Mouse (Mus musculus) ES-Bruce4 (cell line): ENCODE data around the gene Plcg2. TPM values are rescaled to one million over a fixed set of nuclear protein-coding genes. Genes with fewer than 3 reads are reported as not detected.

Experiments
- H3K27ac ChIP-seq: 2 replicates; pipeline ENCODE4 v1.5.1; 2012; ENCODE audit warnings: low read length, inconsistent platforms; ENCODE audit not compliant: insufficient read depth
- H3K27me3 ChIP-seq: 2 replicates; pipeline ENCODE4 v1.6.1; 2012; ENCODE audit warnings: mild to moderate bottlenecking, low read length, inconsistent platforms; ENCODE audit not compliant: control insufficient read depth, poor library complexity, insufficient read depth, severe bottlenecking
- H3K36me3 ChIP-seq: 2 replicates; pipeline ENCODE4 v1.6.1; 2012; ENCODE audit warnings: inconsistent platforms, mild to moderate bottlenecking, low read length, moderate library complexity; ENCODE audit not compliant: control insufficient read depth, poor library complexity, insufficient read depth, severe bottlenecking
- H3K4me1 ChIP-seq: one replicate; pipeline ENCODE4 v1.8.1; 2011; ENCODE audit warnings: low read length; ENCODE audit not compliant: control insufficient read depth, insufficient read depth
- H3K4me3 ChIP-seq: 2 replicates; pipeline ENCODE4 v1.5.1; 2011; ENCODE audit warnings: low read depth, mild to moderate bottlenecking, low read length
- H3K9ac ChIP-seq: 2 replicates; pipeline ENCODE4 v1.6.1; 2012; ENCODE audit warnings: low read depth, mild to moderate bottlenecking, inconsistent platforms; ENCODE audit not compliant: poor library complexity, severe bottlenecking
- H3K9me3 ChIP-seq: replicated peaks from 2 replicates; pipeline ENCODE4 v1.6.1; 2012; ENCODE audit warnings: mild to moderate bottlenecking, low read length, inconsistent platforms; ENCODE audit not compliant: control insufficient read depth, poor library complexity, insufficient read depth, severe bottlenecking
- CTCF ChIP-seq: IDR thresholded peaks from one replicate; pipeline ENCODE4 v1.8.1; 2011; ENCODE audit warnings: low read depth, low read length
- EP300 ChIP-seq: IDR thresholded peaks from 2 replicates; pipeline ENCODE4 v1.6.1; 2011; ENCODE audit warnings: low read depth, low read length; ENCODE audit not compliant: insufficient read depth
- POLR2A ChIP-seq: IDR thresholded peaks from one replicate; pipeline ENCODE4 v1.8.1; 2011; ENCODE audit warnings: low read length; ENCODE audit not compliant: insufficient read depth
- polyA plus RNA-seq: library from polyadenylated mRNA; stranded (reverse); fragments of >200 nt; gene quantifications from 2 replicates; pipeline ENCODE4 v1.2.4, GENCODE M21; 2011; ENCODE audit warnings: low read depth; ENCODE audit not compliant: missing spikeins, insufficient read depth, insufficient read length

Plcg2 gene
- polyA plus RNA-seq, 1 experiment = 32.4 TPM

GRCm38 (mm10) chr8:117545043-117545442 lies 47.0 kb downstream of the Plcg2 start:
- Histone ChIP-seq H3K9me3 (no peaks in the 10 kb centered on the region), H3K4me1 (no peaks in the 10 kb centered on the region), H3K27ac (no peak overlapping the region), H3K9ac (no peak overlapping the region), H3K27me3 (no peaks in the 10 kb centered on the region), H3K36me3 (no peaks in the 10 kb centered on the region), H3K4me3 (no peak overlapping the region)
- no peak for TF ChIP-seq CTCF
- no peak for TF ChIP-seq POLR2A
- no peak for TF ChIP-seq EP300

- H3K27me3 ChIP-seq = no peaks in the 10 kb centered on the region
- no peaks in the 10 kb centered on the region for H3K36me3 ChIP-seq
- no peak overlapping the region for H3K4me3 ChIP-seq
- H3K27ac ChIP-seq = no peak overlapping the region
- no peaks in the 10 kb centered on the region for H3K4me1 ChIP-seq
- H3K9ac ChIP-seq = no peak overlapping the region
- TF ChIP-seq CTCF (no peak), POLR2A (no peak), EP300 (no peak)
- no peaks in the 10 kb centered on the region for H3K9me3 ChIP-seq
Measured at GRCm38 (mm10) chr8:117546386-117546785, 48.3 kb downstream of the Plcg2 start.

- Histone ChIP-seq H3K4me3 (no peak overlapping the region), H3K36me3 (no peaks in the 10 kb centered on the region), H3K27ac (no peak overlapping the region), H3K27me3 (no peaks in the 10 kb centered on the region), H3K4me1 (no peaks in the 10 kb centered on the region), H3K9ac (no peak overlapping the region), H3K9me3 (no peaks in the 10 kb centered on the region)
- peak; percentile 14 for TF ChIP-seq CTCF
- no peak for TF ChIP-seq EP300
- TF ChIP-seq POLR2A = no peak
Measured at GRCm38 (mm10) chr8:117547945-117548344, 49.9 kb downstream of the Plcg2 start.

- no peaks in the 10 kb centered on the region for H3K36me3 ChIP-seq
- TF ChIP-seq CTCF = no peak
- TF ChIP-seq EP300 = no peak
- TF ChIP-seq POLR2A = no peak
- H3K9me3 ChIP-seq = no peaks in the 10 kb centered on the region
- no peak overlapping the region for H3K4me3 ChIP-seq
- H3K27me3 ChIP-seq = no peaks in the 10 kb centered on the region
- H3K4me1 ChIP-seq = no peaks in the 10 kb centered on the region
- H3K27ac ChIP-seq = no peak overlapping the region
- H3K9ac ChIP-seq = no peak overlapping the region
Measured at GRCm38 (mm10) chr8:117548453-117548852, 50.4 kb downstream of the Plcg2 start.

- Histone ChIP-seq H3K27ac (no peak overlapping the region), H3K27me3 (no peaks in the 10 kb centered on the region), H3K4me1 (no peaks in the 10 kb centered on the region)
Measured at GRCm38 (mm10) chr8:117550529-117550928, 52.4 kb downstream of the Plcg2 start.

GRCm38 (mm10) chr8:117561014-117561413 lies 62.9 kb downstream of the Plcg2 start:
- Histone ChIP-seq H3K36me3 (0 out of 2 replicates have a peak, but pooled peaks cover 2% of the 10 kb centered on the region), H3K4me1 (peaks cover 2% of the 10 kb centered on the region), H3K9ac (no peak overlapping the region), H3K27ac (peak overlapping the region; percentile 7; the same call in 1 of the 2 replicates), H3K9me3 (no peaks in the 10 kb centered on the region), H3K27me3 (no peaks in the 10 kb centered on the region), H3K4me3 (no peak overlapping the region)
- TF ChIP-seq EP300 (no peak), POLR2A (no peak), CTCF (no peak)

More at GRCm38 (mm10) chr8:117550529-117550928, 52.4 kb downstream of the Plcg2 start:
- H3K4me3 ChIP-seq = no peak overlapping the region
- TF ChIP-seq EP300 = no peak
- no peak for TF ChIP-seq CTCF
- no peak for TF ChIP-seq POLR2A
- H3K9ac ChIP-seq = no peak overlapping the region
- H3K9me3 ChIP-seq = no peaks in the 10 kb centered on the region
- no peaks in the 10 kb centered on the region for H3K36me3 ChIP-seq
